Mouse (Mus musculus): ENCODE data around the gene Alk.
"Not testable (repeated sequence)": the region's sequence is repeated elsewhere in the genome, so short reads cannot be mapped to it uniquely, and the experiment has no call there.

The Alk gene

DNA sequence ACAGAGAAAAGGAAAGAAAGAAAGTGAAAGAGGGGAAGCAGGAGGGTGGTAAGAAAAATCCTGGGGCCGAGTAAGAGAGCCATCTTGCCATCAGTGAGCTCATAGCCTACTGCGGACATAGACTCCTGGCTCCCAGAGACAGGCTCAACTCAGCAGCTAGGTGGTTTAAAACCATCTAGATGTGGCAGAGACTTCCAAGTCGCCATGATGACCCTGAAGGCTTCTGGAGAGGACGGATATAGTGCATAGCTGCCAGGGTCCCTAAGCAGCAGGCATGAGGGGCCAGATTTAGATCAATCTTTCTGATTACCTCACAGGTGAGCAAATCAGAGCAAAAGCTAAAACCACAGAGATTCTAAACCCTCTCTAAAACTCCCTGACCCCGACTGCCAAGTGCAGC is 76.9 kb downstream of the Alk start:
- no peak for DNase-seq (ENCODE audit: low spot score in 2 of 2)

DNA sequence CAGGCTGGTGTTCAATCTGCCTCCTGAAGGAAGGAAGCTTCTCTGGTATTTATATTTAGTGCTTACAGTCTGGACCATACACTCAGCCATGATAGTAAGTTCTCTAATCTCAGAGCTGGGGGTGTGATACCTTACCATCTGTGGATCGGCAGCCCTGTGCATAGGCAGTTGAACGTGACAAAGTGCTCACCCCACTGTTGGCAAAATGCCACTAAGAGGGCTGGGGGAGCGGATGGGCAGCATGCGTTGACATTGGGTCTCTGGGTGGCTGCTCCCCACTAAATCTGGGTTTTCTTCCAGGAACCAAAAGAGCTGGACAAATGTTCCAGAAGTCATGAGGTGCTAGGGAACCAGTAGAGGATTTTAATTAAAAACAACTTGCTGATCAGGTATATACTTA is 78.1 kb downstream of the Alk start:
- DNase-seq (ENCODE audit: low spot score in 2 of 2) = no peak

DNA sequence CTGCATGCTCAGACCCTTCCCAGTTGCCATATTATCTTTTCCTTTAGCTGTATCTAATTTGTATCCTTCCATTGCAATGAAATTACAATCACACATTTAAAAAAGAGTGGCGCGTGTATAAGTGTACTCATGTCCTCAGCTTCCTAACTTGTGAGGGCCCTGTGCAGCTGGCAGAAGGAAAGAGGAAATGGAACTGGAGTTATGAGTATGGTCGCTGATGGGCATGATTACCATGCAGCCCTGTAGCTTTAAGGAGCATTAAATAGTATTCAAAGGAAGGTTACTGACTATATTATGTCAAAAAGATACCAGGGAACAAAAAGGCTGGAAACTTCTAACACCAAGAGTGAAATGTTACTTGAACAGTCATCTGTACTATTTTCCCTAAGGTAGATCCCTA is 79.6 kb downstream of the Alk start:
- DNase-seq (ENCODE audit: low spot score in 2 of 2) = no peak

DNA sequence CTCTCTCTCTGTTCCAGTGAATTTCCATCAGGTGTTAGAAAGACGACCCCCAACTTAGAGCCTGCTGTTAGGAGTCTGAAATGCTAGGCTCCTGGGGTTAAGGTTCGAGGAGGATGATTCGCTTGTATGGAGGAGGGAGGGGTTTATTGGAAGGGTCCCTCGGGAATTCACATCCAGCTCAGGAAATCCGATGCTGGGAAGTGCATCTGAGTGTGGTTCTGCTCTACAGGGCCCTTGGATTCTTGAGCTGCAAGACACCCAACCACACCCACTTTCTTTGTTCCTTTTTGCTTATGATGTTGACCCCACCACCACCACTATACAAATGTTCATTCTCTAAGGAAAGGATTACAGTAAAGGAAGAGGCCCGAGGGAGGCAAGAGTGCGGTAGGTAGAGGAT is 81.4 kb downstream of the Alk start:
- DNase-seq (ENCODE audit: low spot score in 2 of 2) = no peak

DNA sequence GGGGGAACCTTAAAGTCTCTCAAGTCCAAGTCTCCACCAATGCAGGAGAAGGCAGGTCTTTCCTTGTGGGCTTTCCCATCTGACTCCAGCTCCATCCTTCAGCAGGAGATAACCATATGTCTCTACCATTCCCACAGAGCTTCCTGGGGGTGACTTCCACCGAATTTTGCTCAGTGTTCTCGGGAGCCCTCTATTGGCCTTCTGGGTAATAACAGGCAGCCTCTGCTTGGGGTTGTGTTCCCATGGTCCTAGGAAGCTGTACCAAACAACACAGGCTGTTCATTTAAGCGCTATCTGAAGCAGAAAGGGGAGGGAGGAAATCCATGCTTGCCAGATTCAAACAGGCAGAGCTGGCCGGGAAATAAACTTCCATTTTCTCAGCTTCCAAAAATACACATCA is 82.0 kb downstream of the Alk start:
- DNase-seq (ENCODE audit: low spot score in 2 of 2) = no peak

DNA sequence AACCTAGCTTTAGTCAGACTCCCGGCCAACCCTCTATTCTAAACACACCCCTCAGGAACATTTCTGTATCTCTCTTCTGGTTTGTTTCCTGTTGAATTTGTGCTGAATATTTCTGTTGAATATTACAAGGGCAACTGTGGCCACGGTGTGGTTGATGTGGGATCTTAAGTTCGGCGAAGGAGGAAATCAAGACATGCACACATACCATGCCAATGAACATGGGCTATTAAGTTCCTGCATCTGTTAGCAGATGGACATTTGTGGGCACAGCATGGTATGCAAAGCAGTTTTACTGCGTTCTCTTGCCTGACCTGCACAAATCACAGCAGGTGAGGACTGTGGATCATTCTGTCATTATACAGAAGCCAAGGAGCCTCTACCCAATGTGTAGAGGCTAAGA is 83.1 kb downstream of the Alk start:
- no peak for DNase-seq (ENCODE audit: low spot score in 2 of 2)

DNA sequence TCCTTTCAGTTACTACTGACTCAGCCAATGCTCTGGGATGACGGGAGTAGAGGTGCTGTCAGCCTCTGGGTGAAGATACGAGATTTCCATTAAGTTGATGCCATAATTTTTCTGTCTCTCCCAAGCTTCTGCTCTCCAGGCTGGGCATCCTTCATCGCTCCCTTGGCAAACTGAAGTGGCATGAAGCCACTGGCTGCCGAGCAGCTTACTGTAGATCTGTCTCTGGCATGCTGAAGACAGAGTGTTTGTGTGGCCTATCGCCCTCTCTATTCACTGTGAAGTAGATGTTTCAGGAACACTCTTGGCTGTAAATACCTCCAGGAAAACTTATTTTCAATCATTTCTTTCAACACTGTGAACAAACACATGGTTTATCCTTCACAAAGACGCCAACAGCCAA is 93.7 kb downstream of the Alk start:
- no peak for DNase-seq (ENCODE audit: low spot score in 2 of 2)

DNA sequence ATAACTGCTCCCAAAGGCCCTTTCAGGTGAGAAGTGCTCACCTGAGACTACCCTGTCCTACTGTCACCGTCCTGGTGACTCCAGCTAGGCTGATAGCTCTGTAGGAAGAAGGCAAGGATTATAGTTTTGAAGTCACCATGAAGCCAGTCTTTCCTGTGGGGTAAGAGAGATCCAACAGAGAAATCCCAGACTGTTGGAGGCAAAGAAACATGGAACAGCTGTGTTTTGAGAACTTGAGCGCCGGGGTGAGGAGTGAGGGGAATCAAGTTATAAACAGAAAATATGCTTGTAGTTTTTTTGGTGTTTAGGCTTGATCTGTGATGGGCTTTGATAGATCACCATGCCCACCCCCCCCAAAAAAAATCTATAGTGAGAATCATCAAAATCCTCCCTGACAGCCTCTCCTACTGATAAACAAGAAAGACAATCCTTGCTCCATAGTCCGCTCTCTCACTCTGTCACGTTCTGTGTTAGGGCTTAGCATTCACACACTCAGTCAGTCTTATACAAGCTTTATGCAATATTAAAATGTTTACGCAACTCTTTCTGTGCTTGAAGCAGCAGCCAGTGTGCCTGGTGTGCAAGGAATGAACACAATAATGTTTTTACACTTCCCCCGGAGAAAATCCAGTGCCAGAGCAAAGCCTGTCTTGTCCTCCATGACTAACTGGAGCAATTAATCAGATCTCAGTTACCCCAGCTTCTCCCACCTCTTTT is 95.6 kb downstream of the Alk start:
- no peak for DNase-seq (ENCODE audit: low spot score in 2 of 2)

DNA sequence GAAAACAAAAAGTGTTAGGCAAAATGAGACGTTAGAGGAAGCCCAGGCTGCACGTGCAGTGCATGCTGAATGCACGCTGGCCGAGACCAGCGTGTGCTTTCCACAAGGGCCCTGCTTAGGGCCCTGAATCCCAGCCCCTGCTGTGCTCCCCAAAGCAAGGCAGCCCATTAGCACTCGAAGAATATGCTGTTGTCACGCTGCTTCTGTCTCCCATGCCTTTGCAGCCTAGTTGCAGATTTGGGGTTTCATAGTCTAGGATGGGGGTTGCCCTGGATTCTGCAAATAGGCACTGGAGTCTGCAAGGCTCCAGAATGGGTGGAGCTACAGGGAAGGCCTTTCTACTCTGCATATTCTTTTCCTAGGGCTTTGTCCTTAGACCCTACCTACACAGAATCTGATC is 99.2 kb downstream of the Alk start:
- no peak for DNase-seq (ENCODE audit: low spot score in 2 of 2)

DNA sequence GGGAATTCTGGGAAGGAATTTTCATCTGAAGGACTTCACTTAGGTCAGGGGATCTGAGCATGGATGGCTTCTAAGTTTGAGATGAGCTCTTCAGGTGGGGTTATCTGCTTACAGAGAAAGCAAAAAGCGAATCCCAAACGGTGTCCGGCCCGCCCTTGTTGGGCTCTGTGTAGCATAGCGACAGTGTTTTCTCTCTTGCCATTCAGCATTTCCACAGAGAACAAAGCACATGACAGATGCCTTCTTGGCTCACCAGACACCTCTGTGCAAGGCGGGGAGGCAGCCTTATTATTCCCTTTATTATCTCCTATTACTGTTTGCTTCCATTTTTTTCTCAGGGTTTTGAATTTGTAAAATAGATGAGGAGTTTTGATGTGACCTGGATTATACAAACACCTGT is 99.8 kb downstream of the Alk start:
- DNase-seq (ENCODE audit: low spot score in 2 of 2) = no peak

DNA sequence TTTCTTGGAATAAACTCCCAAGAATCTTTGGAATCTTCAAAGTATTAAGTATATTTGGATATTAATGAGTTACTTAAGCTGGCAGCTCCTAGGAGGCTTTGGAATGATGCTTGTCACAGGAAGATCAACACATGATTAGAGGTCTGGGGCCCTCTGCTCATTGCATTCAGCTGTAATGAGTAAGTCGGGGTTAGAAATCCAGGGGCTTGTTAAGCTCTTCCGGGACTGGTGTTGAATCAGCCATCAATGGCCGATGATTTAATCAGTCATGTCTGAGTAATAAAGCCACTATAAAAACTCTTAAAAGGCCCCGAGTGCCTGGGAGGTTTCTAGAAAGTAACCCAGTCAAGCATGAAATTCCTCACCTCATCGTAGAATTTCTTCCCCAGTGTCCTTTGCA is 109.0 kb downstream of the Alk start:
- no peak for DNase-seq (ENCODE audit: low spot score in 2 of 2)

DNA sequence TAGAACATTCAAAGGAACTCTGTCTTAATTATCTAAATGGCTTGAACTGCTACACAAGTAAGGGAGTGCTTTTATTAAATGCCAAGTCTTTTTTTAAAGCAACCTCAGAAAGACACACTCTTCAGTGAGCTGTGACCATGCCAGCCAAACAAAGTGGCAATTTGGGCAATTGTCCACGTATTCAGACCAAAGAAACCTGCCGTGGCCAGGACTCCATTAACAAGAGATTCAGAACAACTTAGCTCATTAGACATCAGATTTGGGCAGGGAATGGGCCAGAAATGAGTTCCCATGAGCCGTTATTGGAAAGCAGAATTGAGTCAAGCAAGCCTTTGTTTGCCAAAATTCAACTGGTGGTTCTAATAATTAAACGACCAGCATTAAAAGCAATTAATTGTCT is 118.8 kb downstream of the Alk start:
- no peak for DNase-seq (ENCODE audit: low spot score in 2 of 2)

DNA sequence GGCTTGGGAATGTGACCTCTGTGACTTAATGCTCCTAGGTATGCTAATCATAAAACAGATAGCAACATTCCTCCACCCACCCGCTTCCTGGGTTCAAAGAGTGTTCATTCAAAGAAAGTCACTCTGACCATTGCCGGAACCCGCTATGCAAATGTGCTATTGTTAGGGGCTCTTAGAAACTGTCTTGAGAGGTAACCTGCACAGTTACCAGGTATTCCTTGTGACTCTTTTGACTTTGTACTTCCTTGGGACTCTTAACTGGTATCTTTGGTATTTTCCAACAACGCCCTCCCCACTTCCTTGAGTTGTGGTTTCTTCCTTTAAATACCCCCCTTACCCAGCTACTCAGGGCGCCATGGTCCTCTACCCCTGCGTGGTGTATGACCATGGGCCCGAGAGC is 125.2 kb downstream of the Alk start:
- DNase-seq (ENCODE audit: low spot score in 2 of 2) = not testable (repeated sequence)

DNA sequence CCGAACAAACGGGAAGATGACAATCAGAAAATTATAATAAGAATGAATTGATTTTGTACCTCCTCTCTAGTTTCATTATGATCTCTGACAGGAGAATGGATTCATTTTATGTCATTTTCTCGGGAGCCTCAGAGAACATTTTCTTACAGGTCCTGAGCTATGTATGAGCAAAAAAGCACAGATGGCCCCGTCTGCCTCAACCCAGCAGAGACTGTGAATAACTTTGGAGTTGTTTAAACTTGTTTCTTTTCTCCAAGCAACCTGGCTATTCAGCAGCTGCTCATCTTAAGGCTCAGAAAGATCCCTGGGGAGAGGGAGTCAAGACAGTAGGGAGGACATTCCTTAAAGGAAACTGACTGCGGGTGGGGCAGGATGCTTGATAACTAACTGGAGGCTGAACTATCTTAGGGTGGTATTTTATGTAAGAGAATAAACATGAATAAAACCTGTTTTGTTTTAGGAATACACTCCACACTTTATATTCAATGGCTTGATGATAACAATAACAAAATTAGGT is 126.5 kb downstream of the Alk start:
- DNase-seq (ENCODE audit: low spot score in 2 of 2) = no peak

DNA sequence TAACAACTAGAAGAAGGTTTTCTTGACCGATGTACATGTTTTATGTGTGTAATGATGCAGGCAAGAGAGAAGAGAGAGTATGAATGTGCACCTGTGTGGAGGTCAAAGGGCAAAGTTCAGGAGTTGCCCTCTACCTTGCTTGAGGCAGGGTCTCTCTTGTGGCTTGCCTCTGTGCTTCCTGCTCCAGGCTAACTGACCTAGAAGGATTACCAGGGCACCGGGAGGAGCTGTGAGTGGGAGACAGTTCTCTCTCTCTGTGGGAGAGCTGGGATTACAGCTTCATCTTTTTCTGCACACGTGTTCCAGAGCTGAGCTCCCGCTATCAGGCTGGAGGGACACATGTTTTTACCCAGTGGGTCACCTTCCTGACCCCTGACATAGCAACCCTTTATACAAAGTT is 127.5 kb downstream of the Alk start:
- no peak for DNase-seq (ENCODE audit: low spot score in 2 of 2)

DNA sequence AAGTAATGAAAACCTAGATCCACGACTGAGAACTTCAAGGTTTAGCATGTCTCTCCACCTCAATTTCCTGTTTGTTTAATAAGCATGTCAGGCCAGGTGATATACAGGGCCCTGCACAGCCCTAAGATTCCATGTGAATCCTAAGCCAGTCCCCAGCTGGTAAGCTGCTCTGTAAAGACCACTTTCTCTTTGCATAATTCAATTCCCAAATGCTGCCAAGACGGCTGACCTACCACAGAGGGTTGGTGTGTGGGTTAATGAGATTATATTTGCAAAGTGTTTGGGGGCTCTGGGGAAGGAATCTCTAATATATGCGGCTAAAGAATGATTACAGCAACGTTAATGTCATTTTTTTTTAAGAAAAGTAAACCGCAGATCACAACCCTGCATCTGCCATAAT is 130.3 kb downstream of the Alk start:
- DNase-seq (ENCODE audit: low spot score in 2 of 2) = no peak

DNA sequence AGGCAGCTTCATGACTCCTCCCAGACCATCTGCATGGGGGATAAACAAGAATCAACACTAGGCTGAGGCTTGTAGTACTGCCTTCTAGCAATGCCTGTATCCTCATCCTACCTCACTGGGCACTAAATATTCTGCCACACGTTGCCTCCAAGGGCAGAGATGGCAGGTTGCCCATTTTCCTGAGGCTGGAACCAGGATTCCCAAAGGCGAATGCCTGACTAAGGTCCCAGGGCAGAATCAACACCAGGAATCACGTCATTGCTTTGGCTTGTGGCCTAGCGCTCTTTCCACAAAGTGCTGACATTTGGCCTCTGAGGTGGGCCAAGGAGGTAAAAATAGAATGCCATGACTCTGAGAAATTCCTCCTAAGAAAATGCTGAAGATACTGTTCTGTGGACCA is 155.9 kb downstream of the Alk start:
- DNase-seq (ENCODE audit: low spot score in 2 of 2) = no peak

DNA sequence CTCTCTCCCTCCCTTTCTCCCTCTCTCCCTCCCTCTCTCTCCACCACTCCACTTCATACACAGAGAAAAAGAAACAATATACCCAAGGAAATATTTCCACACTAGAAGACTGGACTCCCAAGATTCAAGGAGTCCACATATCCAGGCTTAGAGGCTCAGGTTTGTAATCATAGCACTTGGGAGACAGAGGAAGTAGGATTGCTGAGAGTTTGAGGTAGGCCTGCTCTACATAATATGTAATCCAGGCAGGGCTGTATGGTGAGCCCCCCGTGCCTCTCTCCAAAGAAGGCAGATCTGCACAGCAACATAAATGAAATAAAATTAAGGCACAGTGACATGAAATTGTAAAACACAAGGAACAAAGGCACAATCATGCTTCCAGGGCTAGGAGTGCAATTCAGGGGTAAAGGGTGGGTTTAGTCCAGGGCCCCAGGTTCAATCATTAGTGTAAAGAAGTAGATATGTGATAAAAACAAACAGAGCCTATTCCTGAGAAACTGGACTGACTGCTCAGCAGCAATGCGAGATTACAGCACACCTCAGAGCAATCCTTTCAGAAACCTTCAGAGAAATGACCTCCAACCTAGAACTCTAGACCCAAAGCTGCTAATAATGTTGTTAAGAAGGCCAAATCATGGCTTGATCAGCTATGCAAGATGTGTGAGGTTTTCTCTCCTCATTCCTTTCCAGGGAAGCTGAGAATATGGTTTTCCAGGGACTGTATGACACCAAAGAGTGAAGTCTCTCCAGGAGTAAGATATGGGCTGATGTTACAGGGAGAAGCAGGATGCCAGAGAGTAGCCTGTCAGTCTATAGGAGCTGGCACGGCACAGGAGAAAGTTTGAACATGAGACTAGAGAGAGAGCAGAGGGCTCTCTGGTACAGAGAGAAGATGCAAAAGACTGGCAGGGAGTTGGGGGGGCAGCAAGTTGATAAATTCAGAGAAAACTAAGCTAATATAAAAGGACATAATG is 158.9 kb downstream of the Alk start:
- DNase-seq (ENCODE audit: low spot score in 2 of 2) = no peak

DNA sequence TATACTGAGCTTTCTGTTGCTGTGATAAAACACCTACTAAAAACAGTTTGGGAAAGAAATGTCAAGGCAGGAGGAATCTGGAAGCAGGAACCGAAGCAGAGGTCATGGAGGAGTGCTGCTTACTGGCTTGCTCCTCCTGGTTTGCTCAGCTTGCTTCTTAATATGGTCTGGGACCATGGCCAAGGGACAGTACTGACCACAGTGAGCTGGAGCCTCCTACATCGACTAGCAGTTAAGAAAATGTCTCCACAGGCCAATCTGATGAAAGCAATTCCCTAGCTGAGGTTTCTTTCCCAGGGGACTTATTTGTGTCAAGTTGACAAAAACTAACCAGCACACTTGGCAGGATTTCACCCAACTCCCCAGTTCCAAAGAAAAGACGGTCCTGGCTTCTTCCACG is 187.0 kb downstream of the Alk start:
- DNase-seq (ENCODE audit: low spot score in 2 of 2) = no peak

DNA sequence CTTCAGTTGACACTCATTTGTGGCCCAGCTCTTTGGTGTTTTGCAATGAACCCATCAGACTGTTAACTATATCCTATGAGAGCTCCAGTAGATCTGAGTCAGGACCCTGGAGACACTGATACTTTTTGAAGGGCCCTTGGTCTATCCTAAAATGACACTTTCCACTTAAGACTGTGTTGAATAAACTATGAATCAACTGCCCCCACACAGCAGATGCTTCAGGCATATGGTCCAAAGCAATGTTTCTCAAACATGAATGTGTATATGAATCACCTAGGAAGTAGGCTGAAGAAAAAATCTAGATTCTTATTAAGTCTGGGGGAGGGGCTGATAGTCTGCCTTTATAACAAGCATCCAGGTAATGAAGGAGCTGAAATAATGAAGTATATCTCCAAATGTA is 189.8 kb downstream of the Alk start:
- DNase-seq (ENCODE audit: low spot score in 2 of 2) = no peak

DNA sequence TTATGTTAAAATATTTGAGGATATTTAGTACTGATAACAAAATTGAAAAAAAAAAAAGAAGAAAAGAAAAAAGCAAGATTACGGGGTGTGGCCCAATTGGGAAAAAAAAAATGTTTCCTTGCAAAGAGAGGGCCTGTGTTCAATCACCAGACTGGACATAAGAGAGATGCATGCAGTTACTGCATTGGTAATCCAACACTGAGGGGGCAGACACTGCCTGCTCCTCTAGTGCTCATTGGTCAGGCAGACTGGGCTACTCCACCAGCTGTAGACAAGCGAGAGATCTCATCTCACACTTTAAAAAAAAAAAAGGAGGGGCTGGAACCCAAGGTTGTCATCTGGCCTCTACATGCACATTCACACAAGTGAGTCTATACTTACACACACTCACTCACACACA is 199.6 kb downstream of the Alk start:
- no peak for DNase-seq (ENCODE audit: low spot score in 2 of 2)

DNA sequence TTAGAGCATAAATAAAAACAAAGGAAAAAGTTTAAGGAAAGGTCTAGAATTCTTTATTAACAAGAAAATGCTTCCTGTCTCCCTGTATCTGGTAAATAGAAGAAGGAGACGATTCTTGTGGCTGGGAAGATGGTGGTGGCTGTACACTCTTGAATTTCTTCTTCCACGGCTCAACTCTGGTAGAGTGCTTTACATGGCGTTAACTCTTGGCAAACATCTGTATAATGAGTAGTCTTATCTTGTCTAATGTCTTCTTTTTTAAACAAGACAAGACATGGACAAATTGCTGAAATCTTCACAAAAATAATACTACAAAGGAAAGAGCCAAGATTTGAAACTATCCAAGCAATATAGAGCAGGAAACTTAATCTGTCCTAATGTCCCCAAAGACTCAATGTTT is 202.6 kb downstream of the Alk start:
- DNase-seq (ENCODE audit: low spot score in 2 of 2) = no peak

DNA sequence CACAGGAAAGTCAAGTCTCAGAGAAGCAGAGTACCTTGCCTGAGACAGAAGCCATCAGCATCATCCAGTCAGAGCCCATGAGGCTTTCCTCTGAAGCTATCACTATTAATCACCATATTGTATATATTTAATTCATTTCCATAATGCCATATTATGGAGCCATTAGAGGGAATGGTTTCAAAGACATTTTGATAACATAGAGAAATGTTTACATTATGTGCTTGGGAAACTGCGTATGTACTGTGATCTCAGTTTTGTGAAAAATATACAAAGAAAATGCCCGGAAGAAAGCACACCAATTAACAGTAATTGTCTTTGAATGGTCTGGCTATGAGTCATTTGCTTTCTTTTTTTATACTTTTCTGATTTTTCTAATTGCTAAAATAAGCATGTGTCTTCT is 203.1 kb downstream of the Alk start:
- no peak for DNase-seq (ENCODE audit: low spot score in 2 of 2)
